Mouse (Mus musculus): ENCODE measurements around the gene Kif17.

DNA sequence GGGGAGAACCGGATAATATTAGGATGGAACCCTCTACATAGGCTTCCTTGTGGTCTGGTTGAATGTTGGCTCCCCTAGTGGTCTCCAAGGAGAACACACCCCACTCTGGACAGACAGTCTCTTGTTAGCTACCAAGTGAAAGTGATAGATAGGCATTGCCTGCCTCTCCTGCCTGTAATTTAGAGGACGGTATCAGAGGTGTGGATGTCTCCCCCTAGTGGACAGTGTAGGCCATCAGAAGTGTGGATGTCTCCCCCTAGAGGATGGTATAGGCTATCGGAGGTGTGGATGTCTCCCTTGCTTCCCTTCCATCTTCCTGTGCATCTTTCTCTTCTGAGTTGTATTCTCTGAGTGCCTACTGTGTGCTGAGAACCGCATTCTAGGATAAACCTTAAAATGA lies 32.6 kb downstream of the Kif17 start:
- TF ChIP-seq EP300 (IDR thresholded peaks at IDR 0.05) (no peak), CTCF (IDR thresholded peaks at IDR 0.05) (peak; percentile 100)

Measured in lung, postnatal 0 days (tissue).